Mouse (Mus musculus): ENCODE measurements around the gene Cd209e. TPM values are rescaled to one million over a fixed set of nuclear protein-coding genes. Genes with fewer than 3 reads are reported as not detected.

Cd209e gene
- 0.11 TPM in 1 of 2 replicates, not detected in the other for polyA plus RNA-seq (2021; fragmentation: Nextera tagmentation)
- long read RNA-seq, experiment 1 = 0 reads
- long read RNA-seq, experiment 2 = 0 reads

GRCm38 (mm10) chr8:3854209-3854608 is at the start of gene Cd209e:
Gene Cd209e (minus strand): TSS chr8:3854309.

GRCm38 (mm10) chr8:3878455-3878854 is 24.3 kb upstream of the Cd209e start, which contains the start of gene Cd209d:
Gene Cd209d (minus strand): TSS chr8:3878555.

Other genes with a start within 250 kb of the Cd209e start
- 21.7 and 27.5 TPM in 2 replicates for gene Xab2, start 233.0 kb downstream of the Cd209e start, polyA plus RNA-seq (2021; fragmentation: Nextera tagmentation)
- gene Pet100, start 232.8 kb downstream of the Cd209e start, polyA plus RNA-seq (2021; fragmentation: Nextera tagmentation) = 129 and 140 TPM in 2 replicates
- 0.61 TPM in 1 of 2 replicates, not detected in the other for gene Pcp2, start 228.8 kb downstream of the Cd209e start, polyA plus RNA-seq (2021; fragmentation: Nextera tagmentation)
- gene Stxbp2, start 223.4 kb downstream of the Cd209e start, polyA plus RNA-seq (2021; fragmentation: Nextera tagmentation) = 10.6 and 12.6 TPM in 2 replicates
- 1.0 and 1.8 TPM in 2 replicates for gene Retn, start 198.5 kb downstream of the Cd209e start, polyA plus RNA-seq (2021; fragmentation: Nextera tagmentation)
- 0.24 TPM in 1 of 2 replicates, not detected in the other for gene Mcemp1, start 188.6 kb downstream of the Cd209e start, polyA plus RNA-seq (2021; fragmentation: Nextera tagmentation)
- gene Fcor, start 181.9 kb downstream of the Cd209e start, polyA plus RNA-seq (2021; fragmentation: Nextera tagmentation) = 50.2 and 52.3 TPM in 2 replicates
- gene Trappc5, start 178.0 kb downstream of the Cd209e start, polyA plus RNA-seq (2021; fragmentation: Nextera tagmentation) = 22.8 and 24.6 TPM in 2 replicates
- gene Fcer2a, start 160.1 kb downstream of the Cd209e start, polyA plus RNA-seq (2021; fragmentation: Nextera tagmentation) = 0.05 TPM in 1 of 2 replicates, not detected in the other
- gene Clec4g, start 133.7 kb downstream of the Cd209e start, polyA plus RNA-seq (2021; fragmentation: Nextera tagmentation) = 0.33 TPM in 1 of 2 replicates, not detected in the other
- 3.2 and 3.4 TPM in 2 replicates for gene Cd209a, start 105.3 kb downstream of the Cd209e start, polyA plus RNA-seq (2021; fragmentation: Nextera tagmentation)
- 0.31 TPM in 1 of 2 replicates, not detected in the other for gene Cd209d, start 24.2 kb upstream of the Cd209e start, polyA plus RNA-seq (2021; fragmentation: Nextera tagmentation)
- 0.68 and 0.85 TPM in 2 replicates for gene Cd209b, start 72.5 kb upstream of the Cd209e start, polyA plus RNA-seq (2021; fragmentation: Nextera tagmentation)
- gene Cd209c, start 100.4 kb upstream of the Cd209e start, polyA plus RNA-seq (2021; fragmentation: Nextera tagmentation) = not detected in 2 replicates

Data from left cerebral cortex, adult 6 months (tissue).